Mouse (Mus musculus) CD4-positive, CD25-positive, alpha-beta regulatory T cell (primary cell): Measurements from ENCODE around the gene Slc13a4. TPM values are rescaled to one million over a fixed set of nuclear protein-coding genes. Genes with fewer than 3 reads are reported as not detected.

Experiments used
- polyA plus RNA-seq: library from polyadenylated mRNA; unstranded; fragments of 100-300 nt; shearing (Covaris generic); gene quantifications from one replicate; pipeline ENCODE4 v1.2.1, GENCODE M21; 2017

The Slc13a4 gene
- 0.11 TPM for polyA plus RNA-seq

DNA sequence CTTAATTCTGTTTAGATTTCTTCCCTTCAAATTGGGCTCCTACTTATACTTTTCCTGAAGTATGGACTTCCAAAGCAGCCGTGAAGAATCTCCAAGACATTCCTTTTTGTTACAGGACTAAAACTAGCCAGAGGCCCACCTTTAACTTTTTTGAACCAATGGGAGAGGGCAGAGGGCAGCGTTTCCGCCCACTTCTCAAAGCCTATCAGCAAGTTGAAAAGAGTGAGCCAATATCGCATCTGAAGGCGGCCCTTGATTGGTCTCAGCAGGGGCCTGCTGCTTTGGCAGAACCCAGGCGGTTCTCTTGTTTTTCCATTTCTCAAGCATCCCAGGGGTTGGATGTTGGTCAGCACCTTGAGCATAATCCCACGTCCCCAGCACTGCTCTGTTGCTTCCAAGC is at the start of gene Slc13a4:
Slc13a4 (minus strand) TSS at position 95 of the 400 bp plus-strand sequence.

DNA sequence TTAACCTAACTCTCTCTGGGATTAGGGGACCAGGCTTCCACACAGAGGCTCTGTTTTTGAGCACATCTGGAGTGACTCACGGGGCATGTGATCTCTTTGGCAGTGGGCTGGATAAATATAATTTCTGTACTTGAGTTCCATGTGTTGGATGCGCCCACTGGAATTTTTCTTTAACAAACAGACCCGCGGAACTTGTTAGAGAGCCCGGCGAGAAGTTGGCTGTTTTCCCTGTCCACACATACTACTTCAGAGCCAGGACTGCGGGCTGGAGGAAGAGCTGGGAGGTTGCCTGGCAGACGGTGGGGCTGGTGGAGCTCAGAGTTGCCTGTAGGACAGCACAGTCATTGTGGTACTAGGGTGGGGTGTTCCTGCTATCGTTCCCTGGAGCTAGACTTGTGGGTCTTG is 18.2 kb upstream of the Slc13a4 start, which contains the start of gene Fam180a:
Fam180a (minus strand) TSS at position 31 of the 405 bp plus-strand sequence.

Other genes starting within 250 kb of the Slc13a4 start
- gene Cnot4, start 174.4 kb downstream of the Slc13a4 start, polyA plus RNA-seq: 57.1 TPM
- 32.2 TPM for gene Nup205, start 130.7 kb downstream of the Slc13a4 start, polyA plus RNA-seq
- gene Fam180a, start 18.0 kb upstream of the Slc13a4 start, polyA plus RNA-seq: not detected
- 81.9 TPM for gene Mtpn, start 231.8 kb upstream of the Slc13a4 start, polyA plus RNA-seq